Mouse (Mus musculus): ENCODE measurements at regions not wholly inside any gene's neighbourhood (a gene's known extent, or its start where the extent isn't known, plus 50 kb on each side); places are given as distances from the start of the nearest gene placed in this dataset.

DNA sequence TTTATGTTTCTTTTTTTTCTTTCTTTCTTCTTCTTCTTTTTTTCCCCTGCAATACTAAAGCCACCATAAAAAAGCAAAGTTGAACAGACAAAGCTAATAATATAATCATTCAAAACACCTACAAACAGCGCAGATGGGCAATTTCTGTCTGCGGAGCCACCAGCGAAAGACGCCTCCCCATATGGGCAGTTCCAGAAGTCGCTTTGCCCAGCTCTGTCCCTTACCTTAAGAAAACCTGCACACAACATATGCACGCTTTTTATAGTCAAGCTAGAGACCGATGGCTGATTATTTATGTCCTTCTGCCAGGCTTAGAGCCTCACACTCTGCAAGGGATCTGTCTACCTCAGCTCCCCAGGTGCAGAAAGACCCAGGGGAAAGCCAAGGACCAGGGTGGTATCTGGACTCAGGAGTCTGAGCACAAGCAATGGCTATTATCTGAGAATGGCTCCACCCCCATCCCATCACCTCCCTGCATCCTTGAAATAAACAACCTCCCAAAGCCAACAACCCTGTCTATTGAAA, 326.6 kb downstream of the Tshz3 start:
- Histone ChIP-seq H3K9me3 (ENCODE audit: low read length) (peaks cover 2% of the 10 kb centered on the region; the same call in 1 of the 2 replicates), H3K4me3 (ENCODE audit: low read length) (no peak overlapping the region), H3K4me2 (replicated peaks; ENCODE audit: low read depth, low read length) (no peak overlapping the region), H3K36me3 (ENCODE audit: insufficient read depth, low read length) (no peaks in the 10 kb centered on the region), H3K27ac (ENCODE audit: low read length) (no peak overlapping the region), H3K27me3 (ENCODE audit: insufficient read depth, low read length) (no peaks in the 10 kb centered on the region), H3K9ac (replicated peaks; ENCODE audit: low read length) (no peak overlapping the region), H3K4me1 (ENCODE audit: insufficient read depth, low read length) (no peaks in the 10 kb centered on the region)
- 79% methylated on average over 7 of the region's 7 CpGs for WGBS
- ATAC-seq (ENCODE audit: low FRiP score, low TSS enrichment) = no peak

DNA sequence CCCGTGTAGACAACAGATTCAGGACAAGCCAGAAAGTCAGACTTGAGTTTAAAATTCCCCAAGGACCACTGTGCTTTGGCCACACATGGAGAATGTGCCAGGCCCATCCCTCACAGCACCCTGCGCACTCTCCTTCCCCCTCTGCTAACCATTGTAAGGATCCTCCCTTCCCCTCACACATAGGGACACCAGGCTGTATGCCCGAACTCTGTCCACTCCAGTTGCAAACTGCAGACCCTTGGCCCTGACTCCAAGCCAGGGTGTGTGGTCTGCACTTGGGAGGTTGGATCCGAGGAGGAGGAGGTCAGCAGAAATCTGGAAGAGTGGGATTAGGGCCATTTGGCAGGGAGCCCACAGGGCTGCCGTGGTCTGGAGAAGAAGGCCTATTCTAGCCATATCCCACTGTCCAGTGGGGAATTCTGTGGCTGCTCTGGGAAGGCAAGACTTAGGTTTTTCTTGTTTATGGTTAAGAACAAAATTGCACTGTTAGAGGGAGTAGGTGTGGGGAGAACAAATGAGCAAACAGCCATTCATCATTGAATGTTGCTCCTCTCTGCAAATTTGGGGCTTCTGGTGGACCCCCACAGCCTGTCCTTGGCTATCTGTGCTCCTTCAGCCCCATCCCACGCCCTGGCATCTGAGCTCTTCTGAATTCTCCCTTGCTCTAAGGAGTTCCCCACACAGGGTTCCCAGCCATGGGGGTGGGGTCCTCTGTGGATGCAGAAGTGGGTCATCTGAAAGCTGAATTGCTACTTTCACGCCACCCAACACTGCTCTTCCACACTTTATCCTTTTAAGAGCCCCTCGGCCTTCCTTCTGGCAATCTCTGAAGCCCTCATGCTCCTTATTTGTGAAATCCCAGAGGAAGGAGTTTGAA, 366.9 kb downstream of the Tshz3 start:
- H3K27me3 ChIP-seq (ENCODE audit: insufficient read depth, low read length) = no peaks in the 10 kb centered on the region
- no peaks in the 10 kb centered on the region for H3K36me3 ChIP-seq (ENCODE audit: insufficient read depth, low read length)
- H3K4me3 ChIP-seq (ENCODE audit: low read length) = no peak overlapping the region
- no peak overlapping the region for H3K27ac ChIP-seq (ENCODE audit: low read length)
- ATAC-seq (ENCODE audit: low FRiP score, low TSS enrichment) = peak; percentile 61
- H3K4me2 ChIP-seq (replicated peaks; ENCODE audit: low read depth, low read length) = no peak overlapping the region
- H3K9me3 ChIP-seq (ENCODE audit: low read length) = no peaks in the 10 kb centered on the region
- no peaks in the 10 kb centered on the region for H3K4me1 ChIP-seq (ENCODE audit: insufficient read depth, low read length)
- 74% methylated on average over 8 of the region's 8 CpGs for WGBS
- H3K9ac ChIP-seq (replicated peaks; ENCODE audit: low read length) = no peak overlapping the region

DNA sequence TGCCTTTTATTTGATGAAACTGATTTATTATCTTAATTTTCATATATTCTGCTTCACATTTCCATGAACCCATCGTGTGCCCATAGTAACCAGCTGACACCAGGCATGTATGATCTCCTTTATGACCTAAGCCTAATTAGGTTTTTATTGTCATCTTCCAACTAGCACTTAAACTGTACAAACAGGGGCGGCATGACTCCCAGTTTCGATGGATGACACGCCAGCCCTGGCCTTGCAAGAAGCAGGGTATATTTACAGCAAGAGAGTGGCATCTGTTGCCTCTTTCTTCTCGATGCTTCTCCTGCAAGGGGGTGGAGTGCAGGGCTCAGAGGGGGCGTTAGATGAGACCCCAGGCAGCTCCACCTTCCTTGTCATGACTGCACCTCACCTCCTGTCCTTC, 379.8 kb downstream of the Tshz3 start:
- Histone ChIP-seq H3K36me3 (ENCODE audit: insufficient read depth, low read length) (no peaks in the 10 kb centered on the region), H3K9ac (replicated peaks; ENCODE audit: low read length) (no peak overlapping the region), H3K27me3 (ENCODE audit: insufficient read depth, low read length) (no peaks in the 10 kb centered on the region), H3K4me3 (ENCODE audit: low read length) (no peak overlapping the region), H3K27ac (ENCODE audit: low read length) (no peak overlapping the region), H3K4me2 (replicated peaks; ENCODE audit: low read depth, low read length) (no peak overlapping the region), H3K9me3 (ENCODE audit: low read length) (no peaks in the 10 kb centered on the region), H3K4me1 (ENCODE audit: insufficient read depth, low read length) (no peaks in the 10 kb centered on the region)
- ATAC-seq (ENCODE audit: low FRiP score, low TSS enrichment) = no peak
- 52% methylated on average over 6 of the region's 6 CpGs for WGBS

DNA sequence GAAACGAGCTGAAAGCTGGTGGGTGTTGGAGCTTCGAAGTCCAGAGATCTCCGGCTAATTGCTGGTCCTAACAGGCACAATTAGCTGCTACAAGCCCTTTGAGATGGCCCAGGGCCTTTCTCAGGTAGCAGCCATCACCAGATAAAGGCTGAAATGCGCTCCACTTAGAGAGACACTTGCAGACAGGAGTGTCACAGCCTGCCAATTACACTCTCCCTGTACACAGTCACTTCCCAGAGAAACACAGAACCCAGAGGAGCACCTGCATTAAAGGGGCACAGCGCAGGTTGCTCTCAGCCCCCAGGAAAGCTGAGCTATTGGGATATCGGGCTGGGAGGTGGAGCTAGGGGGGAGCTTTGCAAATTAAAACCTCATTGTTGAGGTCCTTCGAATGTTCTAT, 380.2 kb downstream of the Tshz3 start:
- Histone ChIP-seq H3K36me3 (ENCODE audit: insufficient read depth, low read length) (no peaks in the 10 kb centered on the region), H3K27ac (ENCODE audit: low read length) (no peak overlapping the region), H3K27me3 (ENCODE audit: insufficient read depth, low read length) (no peaks in the 10 kb centered on the region), H3K4me3 (ENCODE audit: low read length) (no peak overlapping the region), H3K9me3 (ENCODE audit: low read length) (no peaks in the 10 kb centered on the region), H3K4me1 (ENCODE audit: insufficient read depth, low read length) (no peaks in the 10 kb centered on the region), H3K4me2 (replicated peaks; ENCODE audit: low read depth, low read length) (no peak overlapping the region), H3K9ac (replicated peaks; ENCODE audit: low read length) (no peak overlapping the region)
- 47% methylated on average over 7 of the region's 7 CpGs for WGBS
- no peak for ATAC-seq (ENCODE audit: low FRiP score, low TSS enrichment)

DNA sequence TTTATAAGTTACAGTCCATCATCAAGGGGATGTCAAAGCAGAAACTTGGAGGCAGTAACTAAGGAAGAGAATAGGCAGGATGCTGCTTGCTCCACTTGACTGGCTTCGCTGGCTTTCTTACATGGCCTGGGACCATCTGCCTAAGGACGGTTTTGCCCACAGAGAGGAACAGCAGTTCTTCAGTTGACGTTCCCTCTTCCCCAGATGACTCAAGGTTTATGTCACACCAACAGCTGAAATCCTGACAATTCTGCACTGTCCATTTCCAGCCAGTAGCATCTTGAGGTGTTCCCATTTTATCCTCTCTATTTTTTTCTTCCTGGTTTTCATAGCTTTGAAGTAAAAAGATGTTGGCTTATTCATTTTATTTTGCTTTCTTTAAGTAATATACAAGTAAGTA, 391.8 kb downstream of the Tshz3 start:
- H3K36me3 ChIP-seq (ENCODE audit: insufficient read depth, low read length) = no peaks in the 10 kb centered on the region
- H3K9me3 ChIP-seq (ENCODE audit: low read length) = 0 out of 2 replicates have a peak, but pooled peaks cover 2% of the 10 kb centered on the region
- H3K4me1 ChIP-seq (ENCODE audit: insufficient read depth, low read length) = no peaks in the 10 kb centered on the region
- H3K27ac ChIP-seq (ENCODE audit: low read length) = no peak overlapping the region
- no peak overlapping the region for H3K4me2 ChIP-seq (replicated peaks; ENCODE audit: low read depth, low read length)
- WGBS = 89% methylated on average over 3 of the region's 3 CpGs
- no peak for ATAC-seq (ENCODE audit: low FRiP score, low TSS enrichment)
- no peak overlapping the region for H3K4me3 ChIP-seq (ENCODE audit: low read length)
- no peak overlapping the region for H3K9ac ChIP-seq (replicated peaks; ENCODE audit: low read length)
- no peaks in the 10 kb centered on the region for H3K27me3 ChIP-seq (ENCODE audit: insufficient read depth, low read length)

DNA sequence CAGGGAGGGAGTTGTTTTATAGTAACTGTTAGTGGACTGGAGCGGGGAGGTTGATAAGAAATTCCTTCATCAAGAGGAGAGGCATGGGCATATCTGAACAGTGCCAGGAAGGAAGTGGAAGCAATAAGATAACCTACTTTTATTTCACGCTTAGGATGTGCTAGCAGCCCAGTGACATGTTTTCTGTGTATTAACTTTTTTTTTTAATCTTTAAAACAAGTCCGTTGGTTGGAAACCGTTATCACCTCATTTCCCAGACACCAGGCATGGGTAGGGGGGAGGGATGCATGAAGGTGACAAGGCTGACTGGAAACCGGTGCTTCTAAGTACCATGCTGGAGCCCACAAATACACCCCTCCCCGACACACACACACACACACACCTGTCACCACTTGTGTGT, 394.7 kb downstream of the Tshz3 start:
- Histone ChIP-seq H3K4me2 (replicated peaks; ENCODE audit: low read depth, low read length) (no peak overlapping the region), H3K4me1 (ENCODE audit: insufficient read depth, low read length) (no peaks in the 10 kb centered on the region), H3K27me3 (ENCODE audit: insufficient read depth, low read length) (no peaks in the 10 kb centered on the region), H3K4me3 (ENCODE audit: low read length) (no peak overlapping the region), H3K9ac (replicated peaks; ENCODE audit: low read length) (no peak overlapping the region), H3K9me3 (ENCODE audit: low read length) (0 out of 2 replicates have a peak, but pooled peaks cover 2% of the 10 kb centered on the region), H3K27ac (ENCODE audit: low read length) (no peak overlapping the region), H3K36me3 (ENCODE audit: insufficient read depth, low read length) (no peaks in the 10 kb centered on the region)
- WGBS = 81% methylated on average over 6 of the region's 6 CpGs
- ATAC-seq (ENCODE audit: low FRiP score, low TSS enrichment) = no peak

DNA sequence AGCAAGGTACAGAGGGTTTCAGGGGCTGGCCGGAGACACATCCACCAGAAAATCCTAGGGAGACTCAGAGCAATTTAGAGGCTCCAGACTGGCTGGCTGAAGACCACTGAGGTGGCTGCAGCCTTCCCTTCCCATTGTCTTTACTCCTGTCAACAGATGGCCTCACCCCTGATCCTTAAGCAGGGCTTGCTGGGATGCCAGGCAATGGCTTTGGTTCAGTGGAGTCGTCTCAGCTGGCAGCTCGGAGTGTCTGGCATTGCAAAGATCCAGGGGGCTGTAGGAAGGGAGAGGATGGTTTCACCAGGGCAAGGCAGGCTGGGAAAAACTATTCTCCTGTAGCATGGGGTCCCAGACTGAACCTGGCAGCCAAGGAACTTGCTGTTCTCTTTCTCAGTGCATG, 395.8 kb downstream of the Tshz3 start:
- H3K9ac ChIP-seq (replicated peaks; ENCODE audit: low read length) = no peak overlapping the region
- no peak for ATAC-seq (ENCODE audit: low FRiP score, low TSS enrichment)
- H3K27me3 ChIP-seq (ENCODE audit: insufficient read depth, low read length) = no peaks in the 10 kb centered on the region
- no peak overlapping the region for H3K4me2 ChIP-seq (replicated peaks; ENCODE audit: low read depth, low read length)
- no peaks in the 10 kb centered on the region for H3K4me1 ChIP-seq (ENCODE audit: insufficient read depth, low read length)
- WGBS = 61% methylated on average over 3 of the region's 3 CpGs
- H3K36me3 ChIP-seq (ENCODE audit: insufficient read depth, low read length) = no peaks in the 10 kb centered on the region
- H3K4me3 ChIP-seq (ENCODE audit: low read length) = no peak overlapping the region
- no peak overlapping the region for H3K27ac ChIP-seq (ENCODE audit: low read length)
- H3K9me3 ChIP-seq (ENCODE audit: low read length) = 0 out of 2 replicates have a peak, but pooled peaks cover 2% of the 10 kb centered on the region

DNA sequence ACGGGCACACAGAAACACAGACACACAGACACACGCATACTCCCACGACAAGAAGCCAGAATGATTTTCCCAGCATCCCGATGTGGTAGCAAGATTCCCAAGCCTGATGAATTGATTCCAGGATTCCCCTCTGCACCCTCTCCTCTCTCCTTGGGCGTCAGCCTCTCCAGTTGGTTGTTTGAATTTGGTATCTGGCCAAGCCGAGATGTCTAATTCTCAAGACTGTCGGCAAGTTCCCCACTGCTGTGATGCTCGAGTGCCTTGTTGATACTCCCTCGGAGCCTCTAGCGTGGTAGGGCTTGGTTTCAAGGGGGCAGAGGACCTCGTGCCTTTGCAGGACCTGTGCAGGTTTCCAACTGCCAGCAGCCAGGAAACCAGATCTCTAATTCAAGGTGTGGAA, 397.9 kb downstream of the Tshz3 start:
- WGBS = 58% methylated on average over 11 of the region's 11 CpGs
- no peak overlapping the region for H3K9ac ChIP-seq (replicated peaks; ENCODE audit: low read length)
- no peaks in the 10 kb centered on the region for H3K4me1 ChIP-seq (ENCODE audit: insufficient read depth, low read length)
- no peak overlapping the region for H3K4me2 ChIP-seq (replicated peaks; ENCODE audit: low read depth, low read length)
- H3K27ac ChIP-seq (ENCODE audit: low read length) = no peak overlapping the region
- H3K9me3 ChIP-seq (ENCODE audit: low read length) = no peaks in the 10 kb centered on the region
- no peak overlapping the region for H3K4me3 ChIP-seq (ENCODE audit: low read length)
- H3K36me3 ChIP-seq (ENCODE audit: insufficient read depth, low read length) = no peaks in the 10 kb centered on the region
- no peaks in the 10 kb centered on the region for H3K27me3 ChIP-seq (ENCODE audit: insufficient read depth, low read length)
- no peak for ATAC-seq (ENCODE audit: low FRiP score, low TSS enrichment)

DNA sequence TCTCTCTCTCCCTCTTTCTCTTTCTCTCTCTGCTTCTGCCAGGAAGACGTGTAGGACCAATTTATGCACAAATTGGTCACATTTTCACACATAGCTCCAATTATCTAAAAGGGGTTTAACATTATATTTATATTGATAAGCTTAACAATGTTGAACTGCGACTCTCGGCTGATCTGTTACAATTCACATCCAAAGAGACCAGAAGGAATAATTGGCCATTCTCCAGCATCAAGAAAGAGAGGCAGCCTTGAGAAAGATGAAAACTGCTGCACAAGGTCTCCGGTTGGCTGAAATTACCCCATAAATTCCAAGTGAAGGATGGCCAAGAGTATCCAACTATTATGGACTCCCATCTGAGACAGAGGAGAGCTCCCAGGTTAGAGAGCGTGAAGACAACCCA, 398.4 kb downstream of the Tshz3 start:
- H3K9me3 ChIP-seq (ENCODE audit: low read length) = no peaks in the 10 kb centered on the region
- WGBS = 76% methylated on average over 5 of the region's 5 CpGs

DNA sequence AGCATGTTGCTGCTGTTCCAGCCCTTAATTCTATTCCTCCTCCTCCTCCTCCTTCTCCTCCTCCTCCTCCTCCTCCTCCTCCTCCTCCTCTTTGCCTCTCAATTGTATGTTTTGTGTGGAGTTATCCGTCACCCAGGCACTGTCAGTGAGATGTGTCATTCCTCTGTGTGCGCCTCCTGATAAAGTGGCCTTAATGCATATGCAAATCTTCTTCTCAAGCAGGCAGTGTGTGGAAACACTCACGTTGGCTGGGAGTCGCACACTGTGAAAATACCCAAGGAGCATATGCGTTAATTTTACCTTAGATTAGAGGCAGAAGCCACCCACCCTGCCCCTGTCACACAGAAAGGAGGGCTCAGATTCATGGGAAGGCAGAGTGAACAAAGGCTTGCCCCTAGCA, 401.0 kb downstream of the Tshz3 start:
- H3K36me3 ChIP-seq (ENCODE audit: insufficient read depth, low read length) = no peaks in the 10 kb centered on the region
- H3K4me3 ChIP-seq (ENCODE audit: low read length) = no peak overlapping the region
- 26% methylated on average over 5 of the region's 5 CpGs for WGBS
- no peak overlapping the region for H3K9ac ChIP-seq (replicated peaks; ENCODE audit: low read length)
- no peak overlapping the region for H3K4me2 ChIP-seq (replicated peaks; ENCODE audit: low read depth, low read length)
- H3K27ac ChIP-seq (ENCODE audit: low read length) = no peak overlapping the region
- no peaks in the 10 kb centered on the region for H3K27me3 ChIP-seq (ENCODE audit: insufficient read depth, low read length)
- ATAC-seq (ENCODE audit: low FRiP score, low TSS enrichment) = no peak
- H3K4me1 ChIP-seq (ENCODE audit: insufficient read depth, low read length) = no peaks in the 10 kb centered on the region
- no peaks in the 10 kb centered on the region for H3K9me3 ChIP-seq (ENCODE audit: low read length)

More for the DNA sequence above, 398.4 kb downstream of the Tshz3 start:
- H3K27me3 ChIP-seq (ENCODE audit: insufficient read depth, low read length) = no peaks in the 10 kb centered on the region
- H3K4me1 ChIP-seq (ENCODE audit: insufficient read depth, low read length) = no peaks in the 10 kb centered on the region
- H3K4me2 ChIP-seq (replicated peaks; ENCODE audit: low read depth, low read length) = no peak overlapping the region
- H3K36me3 ChIP-seq (ENCODE audit: insufficient read depth, low read length) = no peaks in the 10 kb centered on the region
- no peak overlapping the region for H3K9ac ChIP-seq (replicated peaks; ENCODE audit: low read length)
- ATAC-seq (ENCODE audit: low FRiP score, low TSS enrichment) = no peak
- no peak overlapping the region for H3K27ac ChIP-seq (ENCODE audit: low read length)
- H3K4me3 ChIP-seq (ENCODE audit: low read length) = no peak overlapping the region

All from kidney, embryonic 16.5 days (tissue).